ENCODE assay signal across 8 mouse cellular contexts in genomic region chr10:79834769-79835398, GRCm38 (mm10). TPM values are rescaled to one million over a fixed set of nuclear protein-coding genes. Genes with fewer than 3 reads are reported as not detected.
DNase-seq lines count a peak whose midpoint lies in the region; ATAC-seq and TF ChIP-seq lines count a peak whose summit lies in the region.

No protein-coding gene starts in this region.

- no peaks in the 10 kb centered on the region for H3K4me1 ChIP-seq in forebrain, postnatal 0 days (ENCODE audit: insufficient read depth)
- H3K4me1 ChIP-seq in limb, embryonic 13.5 days = peaks cover 13% of the 10 kb centered on the region; the same call in 1 of the 2 replicates
- no peaks in the 10 kb centered on the region for H3K4me1 ChIP-seq in midbrain, embryonic 14.5 days (ENCODE audit: control insufficient read depth, insufficient read depth, low read length)

- H3K9ac ChIP-seq in forebrain, postnatal 0 days = no peak overlapping the region
- H3K9ac ChIP-seq in limb, embryonic 13.5 days = no peak overlapping the region
- no peak overlapping the region for H3K9ac ChIP-seq in midbrain, embryonic 14.5 days (replicated peaks; ENCODE audit: low read length)

- peak; percentile 75 for DNase-seq in ovary, postnatal 14 days (ENCODE audit: low spot score)
- DNase-seq in ovary, adult 18-20 months (ENCODE audit: low spot score) = no peak
- peak; percentile 78 to 85 for DNase-seq in cerebellum, adult 18-20 months
- DNase-seq in forebrain, postnatal 0 days = peak; percentile 84
- DNase-seq in induced T-regulatory cell, adult 2 months (ENCODE audit: low read depth) = peak; percentile 85
- peak; percentile 89 for DNase-seq in midbrain, embryonic 14.5 days
- DNase-seq in splenic B cell, adult 2 months (ENCODE audit: low read depth, low spot score) = peak; percentile 88

- ATAC-seq in forebrain, postnatal 0 days = peak; percentile 84
- ATAC-seq in limb, embryonic 13.5 days (ENCODE audit: low FRiP score, low read depth) = peak; percentile 51
- peak; percentile 40; the same call in 1 of the 2 replicates for ATAC-seq in midbrain, embryonic 14.5 days (ENCODE audit: low FRiP score, low TSS enrichment)

- no peak overlapping the region for H3K4me3 ChIP-seq in forebrain, postnatal 0 days (ENCODE audit: low read depth, low read length)
- no peak overlapping the region for H3K4me3 ChIP-seq in limb, embryonic 13.5 days
- no peak overlapping the region for H3K4me3 ChIP-seq in midbrain, embryonic 14.5 days (replicated peaks; ENCODE audit: low read depth, low read length)

- TF ChIP-seq CTCF in forebrain, postnatal 0 days (IDR thresholded peaks at IDR 0.05; ENCODE audit: low read depth) = peak; percentile 96

- no peak overlapping the region for H3K27ac ChIP-seq in forebrain, postnatal 0 days (ENCODE audit: low read depth, low read length)
- no peak overlapping the region for H3K27ac ChIP-seq in limb, embryonic 13.5 days
- H3K27ac ChIP-seq in midbrain, embryonic 14.5 days (replicated peaks; ENCODE audit: low read depth, low read length) = no peak overlapping the region

- no peaks in the 10 kb centered on the region for H3K9me3 ChIP-seq in forebrain, postnatal 0 days (ENCODE audit: low read length)
- H3K9me3 ChIP-seq in limb, embryonic 13.5 days = no peaks in the 10 kb centered on the region
- H3K9me3 ChIP-seq in midbrain, embryonic 14.5 days (ENCODE audit: control insufficient read depth, low read length) = no peaks in the 10 kb centered on the region

- no peaks in the 10 kb centered on the region for H3K36me3 ChIP-seq in forebrain, postnatal 0 days (ENCODE audit: insufficient read depth)
- no peaks in the 10 kb centered on the region for H3K36me3 ChIP-seq in limb, embryonic 13.5 days
- H3K36me3 ChIP-seq in midbrain, embryonic 14.5 days (ENCODE audit: control insufficient read depth, insufficient read depth, low read length) = no peaks in the 10 kb centered on the region
- H3K36me3 ChIP-seq in splenic B cell, adult 2 months (ENCODE audit: control insufficient read depth, insufficient read depth, low read length, poor library complexity, severe bottlenecking) = no peaks in the 10 kb centered on the region

- H3K27me3 ChIP-seq in forebrain, postnatal 0 days (ENCODE audit: insufficient read depth, low read length) = no peaks in the 10 kb centered on the region
- H3K27me3 ChIP-seq in limb, embryonic 13.5 days = no peaks in the 10 kb centered on the region
- no peaks in the 10 kb centered on the region for H3K27me3 ChIP-seq in midbrain, embryonic 14.5 days (ENCODE audit: control insufficient read depth, insufficient read depth, low read length)
- no peaks in the 10 kb centered on the region for H3K27me3 ChIP-seq in splenic B cell, adult 2 months (ENCODE audit: control insufficient read depth, insufficient read depth, low read length, poor library complexity, severe bottlenecking)

- no peak overlapping the region for H3K4me2 ChIP-seq in forebrain, postnatal 0 days (ENCODE audit: low read depth)
- no peak overlapping the region for H3K4me2 ChIP-seq in limb, embryonic 13.5 days (replicated peaks)
- H3K4me2 ChIP-seq in midbrain, embryonic 14.5 days (ENCODE audit: low read length) = no peak overlapping the region

- WGBS in forebrain, postnatal 0 days = 26% methylated on average over 9 of the region's 9 CpGs
- WGBS in limb, embryonic 13.5 days = 19% methylated on average over 9 of the region's 9 CpGs
- WGBS in midbrain, embryonic 14.5 days = 27% methylated on average over 9 of the region's 9 CpGs

RNA-seq across cellular contexts. Expression of gene Misp, which starts 14.1 kb away (rescaled TPM):
- total RNA-seq in forebrain, postnatal 0 days (2014; rRNA removed) = 0.24 and 0.77 TPM in 2 replicates
- 0.09 and 0.41 TPM in 2 replicates for polyA plus RNA-seq in forebrain, postnatal 0 days (2015; fragmentation: Nextera tagmentation; extraction: Ambion mirVana)
- 0.90 and 1.4 TPM in 2 replicates for polyA plus RNA-seq in limb, embryonic 13.5 days (2015; fragmentation: Nextera tagmentation; extraction: Ambion mirVana)
- 0.45 and 1.5 TPM in 2 replicates for polyA plus RNA-seq in midbrain, embryonic 14.5 days (2014; fragmentation: Nextera tagmentation; extraction: Ambion mirVana)

RNA-seq across cellular contexts. Expression of gene Ptbp1, which starts 19.3 kb away (rescaled TPM):
- 92.9 and 97.3 TPM in 2 replicates for total RNA-seq in forebrain, postnatal 0 days (2014; rRNA removed)
- polyA plus RNA-seq in forebrain, postnatal 0 days (2015; fragmentation: Nextera tagmentation; extraction: Ambion mirVana) = 53.7 and 55.7 TPM in 2 replicates
- 347 and 366 TPM in 2 replicates for polyA plus RNA-seq in limb, embryonic 13.5 days (2015; fragmentation: Nextera tagmentation; extraction: Ambion mirVana)
- polyA plus RNA-seq in midbrain, embryonic 14.5 days (2014; fragmentation: Nextera tagmentation; extraction: Ambion mirVana) = 47.5 and 74.0 TPM in 2 replicates

RNA-seq across cellular contexts. Expression of gene Prtn3, which starts 39.4 kb away (rescaled TPM):
- total RNA-seq in forebrain, postnatal 0 days (2014; rRNA removed) = 4.9 and 7.8 TPM in 2 replicates
- polyA plus RNA-seq in forebrain, postnatal 0 days (2015; fragmentation: Nextera tagmentation; extraction: Ambion mirVana) = 14.9 and 15.4 TPM in 2 replicates
- polyA plus RNA-seq in limb, embryonic 13.5 days (2015; fragmentation: Nextera tagmentation; extraction: Ambion mirVana) = 11.1 and 11.3 TPM in 2 replicates
- polyA plus RNA-seq in midbrain, embryonic 14.5 days (2014; fragmentation: Nextera tagmentation; extraction: Ambion mirVana) = 14.9 and 16.7 TPM in 2 replicates

RNA-seq across cellular contexts. Expression of gene Plppr3, which starts 39.5 kb away (rescaled TPM):
- 427 and 473 TPM in 2 replicates for total RNA-seq in forebrain, postnatal 0 days (2014; rRNA removed)
- polyA plus RNA-seq in forebrain, postnatal 0 days (2015; fragmentation: Nextera tagmentation; extraction: Ambion mirVana) = 309 and 328 TPM in 2 replicates
- 138 and 142 TPM in 2 replicates for polyA plus RNA-seq in limb, embryonic 13.5 days (2015; fragmentation: Nextera tagmentation; extraction: Ambion mirVana)
- polyA plus RNA-seq in midbrain, embryonic 14.5 days (2014; fragmentation: Nextera tagmentation; extraction: Ambion mirVana) = 342 and 375 TPM in 2 replicates

RNA-seq across cellular contexts. Expression of gene Palm, which starts 41.5 kb away (rescaled TPM):
- total RNA-seq in forebrain, postnatal 0 days (2014; rRNA removed) = 154 and 178 TPM in 2 replicates
- 351 and 365 TPM in 2 replicates for polyA plus RNA-seq in forebrain, postnatal 0 days (2015; fragmentation: Nextera tagmentation; extraction: Ambion mirVana)
- polyA plus RNA-seq in limb, embryonic 13.5 days (2015; fragmentation: Nextera tagmentation; extraction: Ambion mirVana) = 101 TPM in 2 replicates
- 270 and 307 TPM in 2 replicates for polyA plus RNA-seq in midbrain, embryonic 14.5 days (2014; fragmentation: Nextera tagmentation; extraction: Ambion mirVana)
